Mouse (Mus musculus) small intestine, adult 2 months (tissue): ENCODE results near the gene Dvl2.

ENCODE experiments used
- CTCF ChIP-seq: fragments of 200-500 bp; IDR thresholded peaks from 2 replicates; pipeline ENCODE4 v1.5.1; 2012; ENCODE audit warnings: low read depth, mild to moderate bottlenecking, control low read depth, inconsistent platforms, low read length, moderate library complexity, mixed read lengths; ENCODE audit not compliant: insufficient replicate concordance, insufficient read length; ENCODE audit errors: extremely low read depth
- POLR2A ChIP-seq: fragments of 200-500 bp; IDR thresholded peaks from 2 replicates; pipeline ENCODE4 v1.6.1; 2012; ENCODE audit warnings: low read depth, mild to moderate bottlenecking, control low read depth, inconsistent platforms, low read length, moderate library complexity

DNA sequence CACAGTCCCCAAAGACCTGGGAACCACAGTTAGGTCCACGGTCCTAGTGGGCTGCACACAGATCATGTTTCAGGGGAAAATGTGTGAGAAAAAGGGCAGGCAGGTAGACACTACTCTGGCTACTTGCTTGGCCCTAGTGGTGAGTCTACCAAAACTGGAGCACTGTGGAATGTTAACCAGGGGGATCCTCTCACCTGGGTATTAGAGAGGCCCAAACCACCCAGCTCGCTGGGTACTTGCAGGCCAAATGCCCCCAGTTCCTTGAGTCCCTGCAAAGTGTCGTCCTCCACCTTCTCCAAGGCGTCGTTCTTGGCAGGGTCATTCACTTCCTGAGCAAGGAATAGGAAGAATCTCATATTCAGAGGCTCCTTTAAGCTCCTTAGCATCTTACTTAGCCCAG lies 13.7 kb downstream of the Dvl2 start:
- TF ChIP-seq CTCF (no peak), POLR2A (no peak)
